20 mouse cellular contexts compared by ENCODE assay signal in the genomic region with DNA sequence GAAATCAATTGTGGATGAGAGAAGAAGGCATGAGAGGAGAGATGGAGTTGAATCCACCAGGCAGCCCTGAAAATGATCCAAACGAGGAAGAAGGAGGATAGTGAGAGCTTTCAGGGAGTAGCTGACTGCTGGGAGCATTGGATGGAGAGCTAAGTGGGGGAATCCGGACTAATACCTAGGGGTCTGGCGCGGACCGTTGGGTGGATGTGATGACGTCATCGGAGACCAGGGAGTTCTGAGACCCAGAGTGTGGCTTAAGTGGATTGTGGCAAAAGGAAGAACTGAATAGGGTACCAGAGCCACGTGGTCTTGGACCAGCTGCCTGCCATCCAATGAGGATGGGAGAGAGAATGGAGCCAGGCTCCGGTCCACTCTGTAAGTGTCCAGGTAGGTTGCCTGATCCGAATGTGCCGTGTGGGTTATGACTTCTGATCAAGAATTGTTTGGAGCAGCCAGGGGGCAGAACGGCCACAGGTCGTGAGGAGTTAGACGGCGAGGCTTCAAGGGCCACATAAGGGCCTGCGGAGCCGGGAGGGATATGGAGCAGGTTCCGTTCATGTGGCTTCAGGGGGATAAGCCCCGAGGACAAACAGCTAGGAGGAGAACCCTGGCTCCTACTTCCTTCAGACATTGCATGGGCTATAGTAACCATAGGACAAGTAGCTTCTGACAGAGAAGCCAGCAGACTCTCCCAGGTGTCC. TPM values are rescaled to one million over a fixed set of nuclear protein-coding genes. Genes with fewer than 3 reads are reported as not detected.
DNase-seq lines count a peak whose midpoint lies in the region; ATAC-seq and TF ChIP-seq lines count a peak whose summit lies in the region.
"Had no signal": no experiment of that assay in that cellular context is flagged by ENCODE, and none has a peak within 500 bp of the region (broad histone marks: within the 10 kb centered on the region; RNA-seq: fewer than 3 reads in every experiment).

No protein-coding gene starts in this region.

- H3K9ac ChIP-seq in heart, adult 2 months (ENCODE audit: low read depth, low read length) = no peak overlapping the region
- H3K9ac ChIP-seq in midbrain, embryonic 11.5 days (ENCODE audit: low read length) = no peak overlapping the region
- H3K9ac ChIP-seq in midbrain, embryonic 15.5 days = no peak overlapping the region
- no peak overlapping the region for H3K9ac ChIP-seq in stomach, embryonic 15.5 days
- H3K9ac ChIP-seq: liver, embryonic 13.5 days; midbrain, embryonic 12.5 days; neural tube, embryonic 13.5 days had no signal

- H3K4me2 ChIP-seq in midbrain, embryonic 11.5 days = no peak overlapping the region
- no peak overlapping the region for H3K4me2 ChIP-seq in midbrain, embryonic 15.5 days
- H3K4me2 ChIP-seq in stomach, embryonic 15.5 days = no peak overlapping the region
- H3K4me2 ChIP-seq: liver, embryonic 13.5 days; midbrain, embryonic 12.5 days; neural tube, embryonic 13.5 days had no signal

- H3K27ac ChIP-seq in heart, adult 2 months = no peak overlapping the region
- no peak overlapping the region for H3K27ac ChIP-seq in kidney, adult 2 months (ENCODE audit: insufficient read depth, low read depth, low read length)
- no peak overlapping the region for H3K27ac ChIP-seq in midbrain, embryonic 11.5 days (ENCODE audit: low read depth, low read length)
- H3K27ac ChIP-seq in midbrain, embryonic 15.5 days = no peak overlapping the region
- H3K27ac ChIP-seq in stomach, embryonic 15.5 days = no peak overlapping the region
- H3K27ac ChIP-seq in forebrain, embryonic 10.5 days = no peak overlapping the region
- H3K27ac ChIP-seq: liver, embryonic 13.5 days; macrophage; midbrain, embryonic 12.5 days; neural tube, embryonic 13.5 days had no signal

- intact Hi-C loops in heart, adult 2 months (cut with DNase I) = loop anchor here (5.0 kb wide), 1 partner anchor 544 kb away; no protein-coding TSS in a partner anchor

- H3K27me3 ChIP-seq in heart, adult 2 months (ENCODE audit: control insufficient read depth, insufficient read depth, low read length) = no peaks in the 10 kb centered on the region; the same call in 1 of the 2 replicates
- no peaks in the 10 kb centered on the region for H3K27me3 ChIP-seq in kidney, adult 2 months (replicated peaks; ENCODE audit: control insufficient read depth, insufficient read depth, low read length)
- no peaks in the 10 kb centered on the region for H3K27me3 ChIP-seq in midbrain, embryonic 11.5 days (ENCODE audit: control insufficient read depth, insufficient read depth, low read length)
- no peaks in the 10 kb centered on the region for H3K27me3 ChIP-seq in midbrain, embryonic 15.5 days (replicated peaks)
- no peaks in the 10 kb centered on the region for H3K27me3 ChIP-seq in stomach, embryonic 15.5 days (replicated peaks)
- no peaks in the 10 kb centered on the region for H3K27me3 ChIP-seq in forebrain, embryonic 10.5 days (ENCODE audit: poor library complexity, severe bottlenecking)
- H3K27me3 ChIP-seq: liver, embryonic 13.5 days; midbrain, embryonic 12.5 days; neural tube, embryonic 13.5 days had no signal

- no peak overlapping the region for H3K4me3 ChIP-seq in heart, adult 2 months
- no peak overlapping the region for H3K4me3 ChIP-seq in kidney, adult 2 months (ENCODE audit: insufficient read depth, low read depth, low read length)
- no peak overlapping the region for H3K4me3 ChIP-seq in midbrain, embryonic 11.5 days (ENCODE audit: low read depth, low read length)
- H3K4me3 ChIP-seq in midbrain, embryonic 15.5 days = no peak overlapping the region
- H3K4me3 ChIP-seq in stomach, embryonic 15.5 days (replicated peaks) = no peak overlapping the region
- no peak overlapping the region for H3K4me3 ChIP-seq in forebrain, embryonic 10.5 days
- H3K4me3 ChIP-seq: liver, embryonic 13.5 days; midbrain, embryonic 12.5 days; neural tube, embryonic 13.5 days had no signal

- no peak for ATAC-seq in midbrain, embryonic 11.5 days (ENCODE audit: low FRiP score)
- no peak for ATAC-seq in midbrain, embryonic 15.5 days (replicated peaks)
- peak; percentile 16; the same call in 1 of the 2 replicates for ATAC-seq in stomach, embryonic 15.5 days (ENCODE audit: insufficient read depth, low FRiP score, low read depth)
- ATAC-seq: activated CD4-positive, CD25-positive, alpha-beta regulatory T cell, adult 4 months; hindbrain, embryonic 16.5 days had no signal

- TF ChIP-seq CTCF in heart, adult 2 months (IDR thresholded peaks at IDR 0.05) = no peak
- no peak for TF ChIP-seq CTCF in kidney, adult 2 months (conservative IDR thresholded peaks at IDR 0.05; ENCODE audit: insufficient read depth, insufficient read length, low read depth, low read length)

- 60% methylated on average over 19 of the region's 19 CpGs for WGBS in heart, adult 2 months
- WGBS in kidney, adult 2 months = 67% methylated on average over 19 of the region's 19 CpGs
- WGBS in midbrain, embryonic 11.5 days = 84% methylated on average over 19 of the region's 19 CpGs
- WGBS in midbrain, embryonic 15.5 days = 86% methylated on average over 19 of the region's 19 CpGs
- 77% methylated on average over 19 of the region's 19 CpGs for WGBS in stomach, embryonic 15.5 days
- WGBS in forebrain, embryonic 10.5 days = 89% methylated on average over 19 of the region's 19 CpGs

- no peaks in the 10 kb centered on the region for H3K4me1 ChIP-seq in heart, adult 2 months (ENCODE audit: control insufficient read depth, insufficient read depth, low read length)
- H3K4me1 ChIP-seq in kidney, adult 2 months (ENCODE audit: control insufficient read depth, insufficient read depth, low read length) = no peaks in the 10 kb centered on the region
- peaks cover 8% of the 10 kb centered on the region for H3K4me1 ChIP-seq in midbrain, embryonic 11.5 days (ENCODE audit: control insufficient read depth, insufficient read depth, low read length)
- H3K4me1 ChIP-seq in midbrain, embryonic 15.5 days = peaks cover 16% of the 10 kb centered on the region
- H3K4me1 ChIP-seq in stomach, embryonic 15.5 days = peaks cover 7% of the 10 kb centered on the region; the same call in 1 of the 2 replicates
- H3K4me1 ChIP-seq in forebrain, embryonic 10.5 days = peaks cover 19% of the 10 kb centered on the region
- H3K4me1 ChIP-seq: liver, embryonic 13.5 days had no signal

- H3K9me3 ChIP-seq in midbrain, embryonic 11.5 days (ENCODE audit: control insufficient read depth, low read length) = no peaks in the 10 kb centered on the region
- no peaks in the 10 kb centered on the region for H3K9me3 ChIP-seq in midbrain, embryonic 15.5 days
- no peaks in the 10 kb centered on the region for H3K9me3 ChIP-seq in stomach, embryonic 15.5 days
- no peaks in the 10 kb centered on the region for H3K9me3 ChIP-seq in forebrain, embryonic 10.5 days
- H3K9me3 ChIP-seq: G1E; liver, embryonic 13.5 days; midbrain, embryonic 12.5 days; neural tube, embryonic 13.5 days had no signal

- H3K36me3 ChIP-seq in heart, adult 2 months (ENCODE audit: control insufficient read depth, insufficient read depth, low read length) = no peaks in the 10 kb centered on the region
- no peaks in the 10 kb centered on the region; the same call in 1 of the 2 replicates for H3K36me3 ChIP-seq in kidney, adult 2 months (ENCODE audit: control insufficient read depth, insufficient read depth, low read length)
- H3K36me3 ChIP-seq in midbrain, embryonic 11.5 days (ENCODE audit: control insufficient read depth, insufficient read depth, low read length) = peaks cover 8% of the 10 kb centered on the region
- H3K36me3 ChIP-seq in midbrain, embryonic 15.5 days (replicated peaks) = peaks cover 6% of the 10 kb centered on the region; the same call in 1 of the 2 replicates
- peaks cover 11% of the 10 kb centered on the region; the same call in 1 of the 2 replicates for H3K36me3 ChIP-seq in stomach, embryonic 15.5 days
- peaks cover 58% of the 10 kb centered on the region for H3K36me3 ChIP-seq in forebrain, embryonic 10.5 days (replicated peaks)
- H3K36me3 ChIP-seq: G1E; liver, embryonic 13.5 days had no signal

- TF ChIP-seq POLR2A in heart, adult 2 months (IDR thresholded peaks at IDR 0.05; ENCODE audit: insufficient read depth, low read depth, low read length) = no peak
- TF ChIP-seq POLR2A in kidney, adult 2 months (IDR thresholded peaks at IDR 0.05; ENCODE audit: low read depth, low read length) = no peak

- no peak for TF ChIP-seq EP300 in heart, adult 2 months (IDR thresholded peaks at IDR 0.05; ENCODE audit: insufficient read depth, low read depth, low read length)

- no peaks in the 10 kb centered on the region for H3K79me2 ChIP-seq in heart, adult 2 months (replicated peaks; ENCODE audit: control insufficient read depth, insufficient read depth, low read length)

- peak; percentile 88 for DNase-seq in heart, adult 11 months
- no peak for DNase-seq in heart, adult 2 months
- DNase-seq in kidney, adult 2 months = peak; percentile 22
- DNase-seq in kidney, adult 8-10 months = no peak
- DNase-seq in midbrain, embryonic 11.5 days (ENCODE audit: low spot score, missing footprints) = peak; percentile 71
- DNase-seq in forebrain, embryonic 10.5 days (ENCODE audit: extremely low spot score, low spot score) = no peak
- DNase-seq: adrenal gland, postnatal 14 days; cerebellum, adult 9-11 months; heart, postnatal 36 days; liver, embryonic 13.5 days; right cerebral cortex, postnatal 25 days; thymus, postnatal 25 days had no signal

RNA-seq across cellular contexts. Expression of a gene that starts 18.3 kb away (rescaled TPM):
- total RNA-seq in heart, adult 2 months (2021) = 10 to 100 TPM; 94.0 to 94.7 TPM
- polyA plus RNA-seq in heart, adult 2 months (2012; rRNA removed) = 77.8 and 91.0 TPM in 2 replicates
- polyA plus RNA-seq in kidney, adult 2 months (2012; rRNA removed) = 229 and 273 TPM in 2 replicates
- 23.2 and 24.6 TPM in 2 replicates for polyA plus RNA-seq in midbrain, embryonic 11.5 days (2014; fragmentation: Nextera tagmentation; extraction: Ambion mirVana)
- polyA plus RNA-seq in midbrain, embryonic 15.5 days (2015; fragmentation: Nextera tagmentation; extraction: Ambion mirVana) = 38.4 and 39.6 TPM in 2 replicates
- 89.8 and 94.7 TPM in 2 replicates for polyA plus RNA-seq in stomach, embryonic 15.5 days (2015; fragmentation: Nextera tagmentation; extraction: Ambion mirVana)
- polyA plus RNA-seq in forebrain, embryonic 10.5 days (2016; fragmentation: Nextera tagmentation; extraction: Ambion mirVana) = 45.9 and 51.3 TPM in 2 replicates
- polyA plus RNA-seq: activated CD4-positive, CD25-positive, alpha-beta regulatory T cell, adult 4 months had no signal

RNA-seq across cellular contexts. Expression of a gene that starts 32.1 kb away (rescaled TPM):
- total RNA-seq in heart, adult 2 months (2021) = under 1 TPM in 1 of 2 experiments, not detected in 1; 0.30 TPM
- 0.41 and 2.6 TPM in 2 replicates for polyA plus RNA-seq in heart, adult 2 months (2012; rRNA removed)
- polyA plus RNA-seq in kidney, adult 2 months (2012; rRNA removed) = 12.6 and 13.5 TPM in 2 replicates
- polyA plus RNA-seq in midbrain, embryonic 11.5 days (2014; fragmentation: Nextera tagmentation; extraction: Ambion mirVana) = 468 and 548 TPM in 2 replicates
- polyA plus RNA-seq in midbrain, embryonic 15.5 days (2015; fragmentation: Nextera tagmentation; extraction: Ambion mirVana) = 329 and 430 TPM in 2 replicates
- 404 and 428 TPM in 2 replicates for polyA plus RNA-seq in stomach, embryonic 15.5 days (2015; fragmentation: Nextera tagmentation; extraction: Ambion mirVana)
- 742 and 777 TPM in 2 replicates for polyA plus RNA-seq in forebrain, embryonic 10.5 days (2016; fragmentation: Nextera tagmentation; extraction: Ambion mirVana)
- polyA plus RNA-seq: activated CD4-positive, CD25-positive, alpha-beta regulatory T cell, adult 4 months; G1E; macrophage had no signal

Comparison
In these comparisons a context has a peak if more than half of its experiments do, and no peak if none do; other contexts are left out.
1. DNase-seq: peak in heart, adult 11 months (single experiment), kidney, adult 2 months (single experiment) and midbrain, embryonic 11.5 days (single experiment); none in heart, adult 2 months (0 of 2), kidney, adult 8-10 months (0 of 2) and forebrain, embryonic 10.5 days (single experiment).
2. RNA of a gene that starts 32.1 kb away (polyA plus RNA-seq): 742 to 777 TPM in forebrain, embryonic 10.5 days, 468 to 548 TPM in midbrain, embryonic 11.5 days, 404 to 428 TPM in stomach, embryonic 15.5 days and 329 to 430 TPM in midbrain, embryonic 15.5 days; 12.6 to 13.5 TPM in kidney, adult 2 months and 0.41 to 2.6 TPM in heart, adult 2 months; every median in the first group is over 10 times any median in the second.